Mouse (Mus musculus): ENCODE data around the gene Crygd. TPM values are rescaled to one million over a fixed set of nuclear protein-coding genes. Genes with fewer than 3 reads are reported as not detected.
"Not testable (repeated sequence)": the region's sequence is repeated elsewhere in the genome, so short reads cannot be mapped to it uniquely, and the experiment has no call there.

The Crygd gene
- total RNA-seq (2021), result not detected
- long read RNA-seq, experiment 1, result 0 reads
- long read RNA-seq, experiment 2, result 0 reads

DNA sequence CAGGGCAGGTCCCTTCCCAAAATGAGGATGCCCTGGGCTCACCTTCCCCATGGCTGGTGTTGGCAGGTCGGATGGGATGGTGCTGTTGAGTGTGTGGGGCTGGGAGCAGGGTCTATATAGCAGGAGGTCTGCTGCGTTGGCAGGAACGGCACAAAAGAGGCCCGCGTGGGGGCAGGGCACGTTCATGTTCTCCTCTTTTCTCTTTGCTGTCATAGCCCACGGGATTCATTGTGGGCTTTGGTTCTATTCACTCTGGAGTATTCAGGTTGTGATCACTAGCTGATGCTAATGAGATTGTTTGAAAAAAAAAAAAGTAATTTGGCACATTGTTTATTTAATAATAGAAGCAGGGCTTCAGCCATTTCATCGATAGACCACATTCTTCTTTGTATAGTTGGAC is at the start of gene Crygd:
Gene Crygd, minus strand, starts transcription at position 101 of the 400 bp plus-strand sequence.
- no peak for DNase-seq (ENCODE audit: low spot score in 2 of 2)

DNA sequence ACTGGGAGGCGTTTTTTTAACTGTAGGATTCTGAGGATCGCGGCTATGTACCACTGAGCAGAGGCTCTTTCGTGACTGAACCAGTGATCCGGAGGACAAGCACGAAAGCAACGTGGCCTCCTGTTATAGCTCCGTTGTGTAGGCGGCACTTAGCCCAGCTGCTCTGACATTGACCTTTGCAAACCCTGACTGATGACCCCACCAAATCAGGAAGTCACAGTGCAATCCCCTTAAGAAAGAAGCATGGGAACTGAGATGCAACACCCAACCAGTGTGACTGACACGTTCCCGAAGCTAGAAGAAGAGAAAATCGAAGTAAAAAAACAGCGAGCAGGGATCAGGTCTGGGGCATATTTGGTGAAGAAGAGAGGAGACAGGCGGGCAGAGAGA is 49.5 kb upstream of the Crygd start:
- no peak for DNase-seq (ENCODE audit: low spot score in 2 of 2)

GRCm38 (mm10) chr1:65112031-65112806 is 49.0 kb upstream of the Crygd start:
- DNase-seq (ENCODE audit: low spot score in 2 of 2), result peak; percentile 49 to 87

DNA sequence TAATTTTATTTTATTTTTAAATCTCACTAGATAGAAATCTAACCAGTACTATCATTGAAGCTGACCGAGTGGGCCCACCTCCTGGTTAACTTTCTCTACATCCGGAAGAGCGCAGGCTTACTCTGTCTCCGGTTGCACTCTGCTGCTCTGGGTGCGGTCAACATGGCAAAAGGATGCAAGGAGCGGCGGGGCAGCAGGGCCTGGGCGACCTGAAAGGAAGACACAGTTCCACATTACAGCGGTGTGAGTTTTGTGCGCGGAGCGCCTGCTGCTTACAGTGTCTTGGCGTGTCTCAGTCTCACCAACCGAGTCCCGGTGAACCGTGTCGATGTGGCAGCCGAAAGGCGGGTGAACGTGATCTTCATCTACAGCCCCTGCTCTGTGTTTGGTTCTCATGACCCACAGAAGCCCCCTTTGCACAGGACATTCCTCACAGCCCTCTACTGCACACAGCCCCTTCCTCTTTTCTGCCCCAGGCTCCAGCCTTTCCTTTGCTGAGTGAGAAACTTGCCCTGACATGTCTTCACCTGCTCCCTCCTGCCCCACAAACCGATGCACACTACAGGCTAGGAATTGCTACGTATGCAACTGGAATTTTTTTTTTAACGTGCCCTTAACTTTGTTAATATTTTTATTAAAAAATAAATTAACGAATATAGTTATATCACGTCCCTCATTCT is 46.6 kb upstream of the Crygd start:
- no peak for DNase-seq (ENCODE audit: low spot score in 2 of 2)

- no peak for DNase-seq (ENCODE audit: low spot score in 2 of 2)
Observed at GRCm38 (mm10) chr1:65109196-65109595, 45.9 kb upstream of the Crygd start.

DNA sequence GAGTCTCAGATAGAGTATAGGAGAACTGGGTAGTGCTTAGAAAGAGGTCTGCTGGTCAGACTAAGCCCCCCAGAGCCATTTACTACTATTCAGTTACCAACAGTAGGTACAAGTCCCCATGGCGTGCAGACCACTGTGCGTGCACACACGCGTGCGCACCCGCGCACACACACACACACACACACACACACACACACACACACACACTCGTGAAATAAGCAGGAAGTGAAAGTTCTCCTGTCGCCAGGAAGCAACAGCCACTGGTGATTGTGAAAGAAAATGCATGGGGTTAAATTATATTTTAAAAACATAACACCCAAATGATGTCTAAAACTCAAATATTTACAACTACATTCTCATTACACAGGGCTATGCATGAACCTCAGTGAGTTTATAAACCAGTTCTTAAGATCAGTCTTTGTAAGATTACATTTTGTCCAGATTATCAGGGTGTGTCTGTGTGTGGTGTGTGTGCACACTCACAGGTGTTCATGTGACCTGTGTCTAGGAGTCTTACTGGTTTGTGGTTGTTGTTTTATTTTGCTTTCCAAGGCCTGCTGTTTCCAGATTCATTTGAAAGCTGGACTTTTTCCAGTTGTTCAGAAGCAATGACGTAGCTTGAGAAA is 44.5 kb upstream of the Crygd start:
- DNase-seq (ENCODE audit: low spot score in 2 of 2), result no peak

GRCm38 (mm10) chr1:65103273-65103672 is 40.0 kb upstream of the Crygd start, which contains the start of gene Cryga:
TSS of gene Cryga (minus strand) at chr1:65103373.
- no peak for DNase-seq (ENCODE audit: low spot score in 2 of 2)

- no peak for DNase-seq (ENCODE audit: low spot score in 2 of 2)
Observed at GRCm38 (mm10) chr1:65096953-65097352, 33.7 kb upstream of the Crygd start.

DNA sequence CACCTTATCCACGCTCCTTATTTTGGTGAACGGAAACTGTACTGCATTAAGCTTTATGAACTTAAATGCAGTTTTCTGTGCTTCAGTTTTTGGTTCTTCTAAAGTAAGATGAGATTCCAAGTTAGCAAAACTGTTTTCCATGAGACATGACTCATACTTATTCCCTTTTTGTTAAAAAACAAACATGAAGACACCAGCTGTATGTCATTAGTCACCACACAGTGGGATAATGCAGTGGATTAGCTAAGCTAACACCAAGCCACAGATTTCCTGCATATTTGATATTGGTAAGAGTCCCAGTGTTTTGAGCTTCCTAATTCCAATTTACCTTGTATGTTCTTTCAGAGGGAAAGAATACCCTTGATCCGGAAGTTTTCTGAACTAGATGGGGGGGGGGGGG is 28.3 kb upstream of the Crygd start:
- no peak for DNase-seq (ENCODE audit: low spot score in 2 of 2)

GRCm38 (mm10) chr1:65090370-65090769 is 27.1 kb upstream of the Crygd start:
- DNase-seq (ENCODE audit: low spot score in 2 of 2), result no peak

DNA sequence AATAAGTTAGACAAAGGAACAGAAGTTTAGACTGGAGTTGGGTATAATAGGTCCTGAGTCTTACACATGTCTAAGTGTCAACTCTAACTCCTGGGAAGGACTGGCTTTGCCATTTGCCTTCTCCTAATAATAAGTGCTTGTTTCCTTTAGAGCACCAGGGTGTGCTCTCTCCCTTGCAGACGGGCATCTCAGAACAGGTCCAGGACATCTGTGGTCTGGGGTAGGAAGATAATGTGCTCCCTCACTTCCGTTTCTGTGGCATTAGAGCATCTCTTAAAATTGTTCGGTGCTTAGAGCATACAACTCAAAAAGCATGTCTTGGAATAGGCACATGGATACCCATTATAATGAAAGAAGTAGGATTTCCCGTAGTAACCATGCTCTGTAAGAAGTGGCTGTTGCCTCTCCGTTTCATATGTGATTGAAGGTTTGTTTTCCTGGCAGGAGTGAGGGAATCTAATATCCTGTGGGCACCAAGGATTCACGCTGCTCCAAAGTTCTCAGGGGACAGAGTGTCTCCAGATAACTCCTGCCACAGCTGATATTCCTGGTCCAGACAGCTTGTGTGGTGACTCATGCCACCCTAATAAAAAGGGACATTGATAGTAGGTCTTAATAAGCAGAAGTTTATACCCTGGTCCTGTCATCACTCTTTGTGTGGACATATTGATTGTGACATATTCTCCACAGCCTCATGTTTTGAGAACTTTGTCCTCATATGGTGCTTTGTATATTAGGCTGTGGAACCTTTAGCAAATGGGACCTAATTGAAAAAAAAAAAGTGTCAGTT is 25.5 kb upstream of the Crygd start:
- no peak for DNase-seq (ENCODE audit: low spot score in 2 of 2)

DNA sequence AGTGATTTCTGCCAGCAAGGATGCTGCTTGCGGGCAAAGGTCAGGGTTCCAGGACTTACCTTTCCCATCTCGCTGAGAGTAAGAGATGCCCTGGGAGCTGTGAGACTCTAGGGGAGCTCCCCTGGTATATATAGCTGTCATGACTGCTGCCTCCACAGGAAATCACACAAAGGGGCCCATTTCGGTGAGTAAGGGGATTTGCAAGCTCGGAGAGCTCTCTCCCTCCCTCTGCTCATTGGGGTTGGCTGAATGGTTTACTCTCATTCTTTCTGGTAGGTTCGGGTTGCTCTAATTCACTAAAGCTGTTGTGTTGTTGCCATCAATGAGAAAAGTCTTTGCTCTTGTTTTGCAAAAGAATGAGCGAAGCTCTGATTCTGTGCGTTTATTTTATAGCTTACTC is 18.9 kb upstream of the Crygd start, which contains the start of gene Crygb:
Gene Crygb, minus strand, starts transcription at position 101 of the 400 bp plus-strand sequence.
- no peak for DNase-seq (ENCODE audit: low spot score in 2 of 2)

- peak in 1 of 2 experiments; percentile 3 for DNase-seq (ENCODE audit: low spot score in 2 of 2)
Observed at GRCm38 (mm10) chr1:65075607-65076006, 12.4 kb upstream of the Crygd start.

- no peak for DNase-seq (ENCODE audit: low spot score in 2 of 2)
Observed at GRCm38 (mm10) chr1:65073589-65073988, 10.3 kb upstream of the Crygd start, which contains the start of gene Crygc. TSS of gene Crygc (minus strand) at chr1:65073689.

- no peak for DNase-seq (ENCODE audit: low spot score in 2 of 2)
Observed at GRCm38 (mm10) chr1:65067842-65068241, 4.6 kb upstream of the Crygd start.

- DNase-seq (ENCODE audit: low spot score in 2 of 2), result no peak
Observed at GRCm38 (mm10) chr1:65064201-65064600, 949 bp upstream of the Crygd start.

GRCm38 (mm10) chr1:65052140-65052539 is 11.1 kb downstream of the Crygd start:
- DNase-seq (ENCODE audit: low spot score in 2 of 2), result no peak

GRCm38 (mm10) chr1:65051696-65052095 is 11.6 kb downstream of the Crygd start:
- DNase-seq (ENCODE audit: low spot score in 2 of 2), result no peak

DNA sequence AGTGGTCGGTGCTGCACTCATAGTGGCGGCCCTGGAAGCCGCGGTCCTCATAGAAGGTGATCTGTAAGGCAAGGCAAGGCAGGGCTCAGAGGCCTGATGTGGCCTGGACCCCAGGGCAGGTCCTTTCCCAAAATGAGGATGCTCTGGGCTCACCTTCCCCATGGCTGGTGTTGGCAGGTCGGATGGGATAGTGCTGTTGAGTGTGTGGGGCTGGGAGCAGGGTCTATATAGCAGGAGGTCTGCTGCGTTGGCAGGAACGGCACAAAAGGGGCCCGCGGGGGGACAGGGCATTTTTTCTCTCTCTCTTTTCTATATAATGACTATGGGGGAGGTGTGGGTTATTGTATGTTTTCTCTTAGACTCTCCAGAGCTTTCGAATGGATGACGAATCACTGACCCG is 12.3 kb downstream of the Crygd start, which contains the start of gene Cryge:
Gene Cryge, minus strand, starts transcription at position 198 of the 400 bp plus-strand sequence.
- DNase-seq (ENCODE audit: low spot score in 2 of 2), result not testable (repeated sequence)

GRCm38 (mm10) chr1:65048781-65049180 is 14.5 kb downstream of the Crygd start:
- peak; percentile 19 to 21 for DNase-seq (ENCODE audit: low spot score in 2 of 2)

All from layer of hippocampus, postnatal 14 days (tissue).